Mouse (Mus musculus) ES-E14 (cell line): ENCODE data around the gene Gprc5c.

ENCODE experiments used
- HCFC1 ChIP-seq: IDR thresholded peaks from 2 replicates; pipeline ENCODE4 v1.6.1; 2012; ENCODE audit warnings: low read length, inconsistent platforms, borderline replicate concordance; ENCODE audit not compliant: insufficient read depth
- MAFK ChIP-seq: IDR thresholded peaks from 2 replicates; pipeline ENCODE4 v1.6.1; 2014; ENCODE audit warnings: mild to moderate bottlenecking, low read depth, low read length, inconsistent platforms; ENCODE audit not compliant: insufficient read depth
- ZC3H11A ChIP-seq: IDR thresholded peaks from 2 replicates; pipeline ENCODE4 v1.6.1; 2012; ENCODE audit warnings: low read depth, mild to moderate bottlenecking, inconsistent platforms, low read length, borderline replicate concordance
- ZNF384 ChIP-seq: IDR thresholded peaks from 2 replicates; pipeline ENCODE4 v1.6.1; 2012; ENCODE audit warnings: low read depth, low read length, inconsistent platforms

- TF ChIP-seq HCFC1 (no peak), ZNF384 (no peak), ZC3H11A (no peak), MAFK (no peak)
Measured at GRCm38 (mm10) chr11:114802540-114803267, 48.2 kb upstream of the Gprc5c start.
